Mouse (Mus musculus) splenic B cell, adult 2 months (primary cell): ENCODE results near the gene Sh3rf1.

ENCODE experiments used
- DNase-seq: peaks from one replicate; pipeline ENCODE4 v3.0.0-alpha.2; 2011; ENCODE audit warnings: low read depth, low spot score
- H3K27me3 ChIP-seq: 2 replicates; pipeline ENCODE4 v1.6.1; 2012; ENCODE audit warnings: mild to moderate bottlenecking, low read length, moderate library complexity, mixed read lengths; ENCODE audit not compliant: control insufficient read depth, poor library complexity, insufficient read depth, severe bottlenecking
- H3K36me3 ChIP-seq: 2 replicates; pipeline ENCODE4 v1.6.1; 2012; ENCODE audit warnings: mild to moderate bottlenecking, low read length, moderate library complexity, mixed read lengths; ENCODE audit not compliant: control insufficient read depth, poor library complexity, insufficient read depth, severe bottlenecking

The Sh3rf1 gene

DNA sequence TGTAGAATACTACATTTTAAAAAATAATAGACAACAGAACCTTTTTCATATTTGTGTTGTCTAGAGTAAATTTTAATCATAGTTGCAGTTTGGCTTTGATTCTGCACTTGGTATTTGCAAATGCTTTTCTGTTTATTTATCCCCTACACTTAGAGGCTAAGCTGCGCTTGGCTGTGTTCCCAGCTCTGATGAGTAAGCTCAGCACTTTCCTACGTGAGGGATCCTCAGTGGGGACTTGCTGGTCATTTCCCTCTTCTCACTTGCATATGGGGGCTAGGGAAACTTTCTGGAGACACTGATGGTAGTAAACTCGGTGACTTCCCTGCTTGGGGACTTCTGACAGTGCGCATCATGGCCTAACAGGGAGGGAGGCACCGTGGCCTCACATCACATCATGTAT is 41.7 kb downstream of the Sh3rf1 start:
- Histone ChIP-seq H3K36me3 (no peaks in the 10 kb centered on the region), H3K27me3 (no peaks in the 10 kb centered on the region)
- DNase-seq, result no peak

DNA sequence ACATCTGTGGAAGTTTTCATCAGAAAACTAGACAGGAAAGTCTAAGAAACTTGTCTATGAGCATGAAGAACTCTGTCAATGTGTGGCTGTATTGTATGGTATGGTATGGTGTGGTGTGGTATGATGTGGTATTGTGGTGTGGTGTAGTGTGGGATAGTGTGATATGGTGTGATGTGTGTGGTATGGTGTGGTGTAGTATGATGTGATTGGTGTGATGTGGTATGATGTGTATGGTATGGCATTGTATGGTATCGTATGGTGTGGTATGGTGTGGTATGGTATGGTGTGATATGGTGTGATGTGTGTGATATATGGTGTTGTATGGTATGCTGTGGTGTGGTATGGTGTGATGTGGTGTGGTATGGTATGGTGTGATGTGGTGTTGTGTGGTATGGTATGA is 43.4 kb downstream of the Sh3rf1 start:
- Histone ChIP-seq H3K27me3 (no peaks in the 10 kb centered on the region), H3K36me3 (no peaks in the 10 kb centered on the region)
- no peak for DNase-seq

DNA sequence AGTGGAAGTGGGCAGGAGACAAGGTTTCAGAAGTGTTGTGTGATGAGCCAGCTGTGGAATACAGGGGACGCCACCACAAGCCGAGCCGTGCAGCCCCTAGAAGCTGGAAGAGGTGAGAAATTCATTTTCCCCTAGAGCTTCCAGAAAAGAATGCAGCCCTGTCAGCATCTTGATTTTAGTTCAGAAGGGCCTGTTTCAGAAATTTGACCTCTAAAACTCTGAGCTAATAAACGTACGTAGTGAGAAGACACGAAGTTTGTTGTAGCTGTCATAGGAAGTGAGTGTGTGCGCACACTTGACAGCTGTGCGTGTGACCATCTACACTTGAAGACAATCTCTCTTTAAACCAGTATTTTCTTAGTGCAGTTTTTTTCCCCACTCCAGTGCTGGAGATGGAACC is 44.0 kb downstream of the Sh3rf1 start:
- DNase-seq, result no peak
- Histone ChIP-seq H3K27me3 (no peaks in the 10 kb centered on the region), H3K36me3 (no peaks in the 10 kb centered on the region)

DNA sequence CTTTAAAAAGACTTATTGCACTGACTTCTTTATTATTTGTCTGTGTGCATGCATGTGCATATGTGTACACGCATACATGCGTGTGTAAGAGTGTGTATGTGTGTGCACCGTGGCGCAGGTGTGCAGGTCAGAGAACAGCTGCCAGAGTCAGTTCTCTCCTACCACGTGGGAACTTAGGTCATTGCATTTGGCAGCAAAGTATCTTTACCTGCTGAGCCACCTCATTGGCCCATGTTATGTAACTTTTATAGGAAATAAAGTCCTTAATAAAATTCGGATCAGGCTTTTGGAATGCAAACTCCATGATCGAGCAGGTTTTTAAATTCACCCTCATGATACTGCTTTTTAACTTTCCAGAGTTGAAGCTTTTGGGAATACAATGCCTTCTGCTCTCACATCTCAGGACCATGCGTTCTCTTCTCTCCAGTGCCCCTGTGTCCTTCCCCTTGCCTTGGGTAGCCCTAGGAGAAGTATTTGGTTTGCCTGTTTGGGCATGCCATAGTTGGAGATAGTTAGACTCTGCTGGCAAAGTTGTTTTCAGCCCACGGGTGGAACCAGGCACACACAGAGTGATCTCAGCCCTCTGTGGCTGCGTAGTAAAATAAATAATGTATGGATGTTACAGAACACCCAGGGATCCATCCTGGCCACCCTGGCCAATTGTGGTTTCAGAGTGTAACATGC is 44.7 kb downstream of the Sh3rf1 start:
- H3K27me3 ChIP-seq, result no peaks in the 10 kb centered on the region
- no peaks in the 10 kb centered on the region for H3K36me3 ChIP-seq
- DNase-seq, result no peak

DNA sequence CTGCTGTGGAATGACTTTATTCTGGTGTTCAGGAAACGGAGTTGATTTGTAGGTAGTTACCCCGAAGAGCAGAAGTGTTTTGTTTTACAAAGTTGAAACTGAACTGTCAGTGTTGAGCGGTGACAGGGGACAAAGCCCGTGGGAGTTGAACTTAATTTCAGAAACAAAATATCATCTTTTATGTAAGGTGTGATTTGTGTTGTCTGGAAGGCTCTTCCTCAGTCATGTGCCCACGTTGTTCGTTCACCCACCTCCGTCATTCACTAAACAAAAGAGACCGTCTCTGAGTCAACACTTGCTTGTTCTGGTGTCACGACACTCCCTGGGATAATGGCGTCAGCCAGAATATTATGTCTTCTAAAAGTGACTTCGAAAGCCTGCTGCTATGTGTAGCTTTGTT is 46.3 kb downstream of the Sh3rf1 start:
- Histone ChIP-seq H3K27me3 (no peaks in the 10 kb centered on the region), H3K36me3 (no peaks in the 10 kb centered on the region)
- DNase-seq, result no peak

DNA sequence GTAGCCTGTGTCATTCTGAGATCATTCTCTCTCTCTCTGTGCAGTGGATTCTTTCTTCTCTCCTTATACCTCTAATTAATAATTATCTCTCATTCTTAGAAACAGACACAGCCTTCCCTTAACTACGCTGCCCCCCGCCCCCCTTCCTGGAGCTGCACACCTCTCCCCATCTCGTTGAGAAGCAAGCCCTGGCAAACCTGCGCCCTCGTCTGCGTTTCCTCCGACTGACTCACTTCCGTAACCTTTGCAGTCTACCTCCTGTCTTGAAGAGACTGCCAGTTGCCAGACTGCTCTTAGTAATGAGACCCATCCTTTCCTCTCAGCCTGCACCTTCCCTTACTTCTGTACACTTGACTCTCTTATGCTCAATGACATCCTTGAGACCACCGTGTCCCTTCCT is 46.9 kb downstream of the Sh3rf1 start:
- H3K36me3 ChIP-seq, result no peaks in the 10 kb centered on the region
- no peaks in the 10 kb centered on the region for H3K27me3 ChIP-seq
- DNase-seq, result no peak

DNA sequence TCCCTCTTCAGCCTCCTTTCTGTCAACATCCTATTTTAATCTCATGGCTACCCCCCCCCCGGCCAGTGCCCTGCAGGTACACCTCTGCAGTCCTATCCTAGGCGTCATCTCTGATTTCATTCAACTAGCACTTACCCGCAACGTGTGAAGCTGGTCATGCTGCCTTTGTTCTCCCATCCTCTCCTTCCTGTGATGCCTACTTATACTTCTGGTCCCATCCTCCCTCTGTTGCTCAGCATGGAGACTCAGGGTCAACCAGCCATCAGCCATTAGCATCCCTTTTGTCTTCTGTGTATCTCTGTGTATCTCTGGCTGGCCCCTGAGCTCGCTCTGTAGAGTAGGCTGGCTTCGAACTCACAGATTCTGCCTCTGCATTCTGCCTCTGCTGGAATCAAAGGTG is 47.3 kb downstream of the Sh3rf1 start:
- Histone ChIP-seq H3K36me3 (no peaks in the 10 kb centered on the region), H3K27me3 (no peaks in the 10 kb centered on the region)
- DNase-seq, result no peak

DNA sequence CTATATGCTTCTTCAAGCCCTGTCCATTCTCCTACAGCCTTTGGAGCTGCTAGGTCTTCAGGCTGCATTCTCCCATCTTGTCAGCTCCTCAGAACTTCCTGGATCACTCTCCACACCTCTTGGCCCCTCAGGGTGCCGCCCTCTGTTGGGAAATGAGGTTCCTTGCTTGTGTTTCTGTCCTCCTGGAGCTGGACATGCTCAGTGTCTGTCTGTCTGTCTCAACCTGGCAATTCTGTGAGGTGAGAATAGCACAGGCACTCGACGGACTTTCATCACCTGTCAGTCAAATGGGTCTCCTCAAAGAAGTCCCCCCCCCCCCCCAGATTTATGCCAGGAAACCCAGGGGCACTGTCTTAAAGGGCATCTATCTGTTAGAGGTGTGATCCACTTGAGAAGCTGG is 49.2 kb downstream of the Sh3rf1 start:
- Histone ChIP-seq H3K27me3 (no peaks in the 10 kb centered on the region), H3K36me3 (no peaks in the 10 kb centered on the region)
- DNase-seq, result no peak

DNA sequence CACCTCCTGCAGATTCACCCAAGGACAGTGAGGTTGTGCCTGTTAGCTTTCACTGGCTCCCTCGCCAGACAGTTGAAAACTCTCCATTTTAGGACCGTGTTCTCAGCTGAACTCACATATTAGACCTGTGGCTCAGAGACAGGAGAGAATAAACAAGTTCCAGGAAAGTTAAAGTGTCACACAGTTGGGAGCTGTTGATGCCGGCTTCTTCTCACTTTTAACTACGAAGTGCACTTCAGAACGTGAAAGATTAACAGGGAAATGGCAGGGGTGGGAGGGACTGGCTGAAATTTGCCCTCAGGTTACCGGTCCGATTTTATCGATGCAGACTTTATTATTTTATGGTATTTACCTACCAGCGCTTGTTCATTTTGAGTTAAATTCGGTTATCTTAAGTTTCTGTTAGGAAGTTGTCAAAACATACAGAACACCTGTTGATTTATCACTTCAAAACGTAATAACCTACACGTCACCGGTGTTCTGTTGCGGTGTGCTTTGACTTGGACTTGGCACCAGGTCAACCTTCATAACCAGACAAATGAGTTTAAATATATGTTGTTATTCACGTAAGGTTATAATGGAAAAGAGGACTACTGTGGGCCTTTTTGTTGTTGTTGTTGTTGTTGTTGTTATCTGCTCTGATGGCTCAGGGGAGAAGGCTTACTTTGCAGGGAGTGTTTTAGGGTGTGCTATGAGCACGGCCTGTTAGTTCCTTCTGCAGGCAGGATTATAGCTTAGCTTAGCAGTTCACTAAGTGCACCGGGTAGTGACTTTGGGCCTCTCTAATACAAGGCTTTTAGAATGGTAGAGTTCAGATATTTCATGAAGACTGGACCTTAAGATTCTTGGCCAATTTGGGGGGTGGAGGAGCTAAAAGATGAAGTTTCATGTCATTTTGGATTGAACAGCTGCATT is 49.9 kb downstream of the Sh3rf1 start:
- H3K27me3 ChIP-seq, result no peaks in the 10 kb centered on the region
- H3K36me3 ChIP-seq, result no peaks in the 10 kb centered on the region
- DNase-seq, result no peak

DNA sequence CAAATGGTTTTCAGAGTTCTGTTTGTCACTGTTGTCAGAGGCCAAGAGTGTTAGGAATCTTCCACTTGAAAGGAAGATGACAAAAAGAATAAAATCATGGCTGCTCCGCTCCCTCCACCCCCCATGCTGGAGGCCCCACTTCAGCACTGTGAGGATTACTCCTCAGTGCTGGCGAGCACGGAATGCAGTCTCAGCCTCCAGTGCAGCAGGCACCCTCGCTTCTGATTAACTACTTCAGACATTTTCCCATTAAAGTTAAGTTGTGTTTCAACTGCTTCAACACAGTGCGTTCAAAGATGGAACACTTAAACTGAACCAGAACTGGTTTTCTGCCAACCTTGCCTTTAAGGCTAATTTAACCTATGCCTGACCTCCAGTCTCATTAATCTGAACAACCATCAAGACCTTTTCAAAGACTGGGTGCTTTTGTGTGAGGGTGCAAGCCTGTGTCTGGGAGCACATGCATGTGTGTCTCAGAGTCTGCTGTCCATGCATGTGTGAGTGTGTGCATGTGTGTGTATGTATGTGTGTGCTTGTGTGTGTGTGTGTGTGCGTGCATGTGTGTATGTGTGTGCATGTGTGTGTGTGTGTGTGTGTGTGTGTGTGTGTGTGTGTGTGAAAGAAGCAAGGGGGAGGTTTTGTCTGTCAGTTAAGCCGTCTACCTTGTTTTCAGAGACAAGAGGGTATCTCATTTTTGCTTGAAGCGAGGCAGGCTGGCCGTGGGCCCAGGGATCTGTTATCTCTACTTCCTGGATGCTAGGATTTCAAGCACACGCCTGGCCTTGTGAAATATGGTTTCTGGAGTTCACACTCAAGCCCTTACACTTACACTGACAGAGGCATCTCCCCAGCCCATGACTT is 51.2 kb downstream of the Sh3rf1 start:
- Histone ChIP-seq H3K27me3 (no peaks in the 10 kb centered on the region), H3K36me3 (no peaks in the 10 kb centered on the region)
- DNase-seq, result no peak

DNA sequence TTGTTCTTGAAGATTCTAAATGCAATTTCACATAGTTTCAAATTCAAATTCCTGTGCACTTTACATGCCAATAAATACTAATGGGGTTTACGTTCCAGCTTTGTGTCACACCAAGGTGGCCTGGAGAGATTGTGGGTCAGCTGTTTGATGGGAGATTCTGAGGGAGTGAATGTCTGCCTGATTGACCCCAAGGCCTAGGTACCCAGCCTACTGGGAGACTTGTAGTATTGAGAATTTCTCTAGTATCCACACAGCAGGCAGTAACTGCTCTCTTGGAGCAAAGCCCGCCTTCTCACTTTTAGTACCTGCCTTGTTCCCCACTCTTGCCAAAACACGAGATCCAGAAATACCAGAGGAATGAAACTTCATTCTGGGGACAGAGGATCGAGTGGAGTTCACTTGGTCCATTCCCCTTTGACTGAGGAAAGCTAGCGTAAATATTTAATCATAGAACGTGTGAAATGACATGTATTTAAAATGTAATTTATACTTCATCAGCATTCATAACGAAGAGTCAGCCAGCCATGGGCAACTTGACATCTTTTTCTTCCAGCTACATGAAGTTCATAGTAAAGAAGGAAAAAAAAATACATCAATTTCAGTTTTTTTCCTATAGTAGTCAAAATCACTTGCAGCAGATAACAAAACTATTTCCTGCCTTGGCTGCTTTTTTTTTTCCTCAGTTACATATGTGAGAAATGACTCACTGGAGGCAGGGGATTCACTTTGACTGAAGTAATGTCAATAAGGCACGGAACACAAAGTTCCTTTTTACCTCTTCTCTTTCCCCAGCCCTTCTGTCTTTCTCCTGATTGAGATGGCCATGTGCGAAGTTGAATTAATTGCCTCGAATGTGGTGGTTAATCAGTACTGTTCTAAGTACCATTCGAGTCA is 52.0 kb downstream of the Sh3rf1 start:
- DNase-seq, result no peak
- no peaks in the 10 kb centered on the region for H3K36me3 ChIP-seq
- no peaks in the 10 kb centered on the region for H3K27me3 ChIP-seq

DNA sequence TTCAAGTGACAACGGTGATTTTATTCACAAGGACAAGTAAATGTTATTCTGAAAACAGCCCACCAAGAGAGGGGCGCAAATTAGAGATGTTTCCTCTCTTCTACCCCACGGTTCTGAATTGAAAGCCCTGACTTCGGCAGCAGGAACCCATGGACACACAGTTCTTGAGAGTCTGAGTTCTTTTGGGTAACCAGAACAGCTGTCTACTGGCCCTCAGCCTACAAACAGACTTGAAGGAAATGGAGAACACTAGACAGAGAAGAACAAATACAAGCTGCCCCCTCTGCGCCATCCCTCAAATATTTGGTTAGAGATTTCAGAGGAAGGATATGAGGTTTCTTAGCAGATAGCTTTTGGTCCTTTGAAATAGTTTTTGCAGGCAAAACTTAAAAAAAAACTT is 52.7 kb downstream of the Sh3rf1 start:
- no peak for DNase-seq
- Histone ChIP-seq H3K27me3 (no peaks in the 10 kb centered on the region), H3K36me3 (no peaks in the 10 kb centered on the region)

DNA sequence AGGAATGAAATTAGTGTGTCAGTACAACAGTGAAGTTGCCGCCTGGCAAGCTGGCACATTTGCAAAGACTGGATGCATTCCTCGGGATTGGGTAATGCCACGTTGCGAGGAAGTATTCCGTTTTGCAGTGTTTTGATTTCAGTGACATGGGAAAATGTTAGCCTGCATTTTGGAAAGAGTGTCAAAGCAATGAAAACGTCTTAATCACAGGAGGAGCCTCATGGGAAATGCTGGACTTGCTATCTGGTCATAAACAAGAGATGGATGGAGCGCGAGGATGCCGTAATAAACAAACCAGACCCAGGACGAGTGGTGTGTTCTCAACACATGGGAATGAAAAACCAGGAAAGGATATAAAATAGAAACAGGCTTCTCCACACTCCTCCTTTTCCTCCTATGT is 55.4 kb downstream of the Sh3rf1 start:
- H3K36me3 ChIP-seq, result no peaks in the 10 kb centered on the region
- no peaks in the 10 kb centered on the region for H3K27me3 ChIP-seq
- DNase-seq, result no peak
